Mouse (Mus musculus) heart, postnatal 0 days (tissue): Measurements from ENCODE around the gene N4bp3. TPM values are rescaled to one million over a fixed set of nuclear protein-coding genes. Genes with fewer than 3 reads are reported as not detected.
"Not testable (repeated sequence)": the region's sequence is repeated elsewhere in the genome, so short reads cannot be mapped to it uniquely, and the experiment has no call there.

Source experiments
- ATAC-seq: fragments of 200-750 bp; cut with Nextera tagmentation; 2 replicates; pipeline ENCODE4 v1.8.0; 2017; ENCODE audit warnings: low read depth, moderate number of reproducible peaks, moderate library complexity; ENCODE audit not compliant: insufficient read depth
- DNase-seq: peaks from one replicate; pipeline ENCODE4 v3.0.0-alpha.2; 2016; ENCODE audit warnings: low spot score
- H3K27ac ChIP-seq: fragments of 300-500 bp; sonication (generic); 2 replicates; pipeline ENCODE4 v1.5.1; 2014; ENCODE audit warnings: low read depth, mild to moderate bottlenecking
- H3K27me3 ChIP-seq: fragments of 300-500 bp; sonication (generic); 2 replicates; pipeline ENCODE4 v1.6.1; 2014; ENCODE audit warnings: low read length, mixed read lengths; ENCODE audit not compliant: control insufficient read depth, insufficient read depth
- H3K36me3 ChIP-seq: fragments of 300-500 bp; sonication (generic); replicated peaks from 2 replicates; pipeline ENCODE4 v1.6.1; 2014; ENCODE audit warnings: low read length, mixed read lengths; ENCODE audit not compliant: control insufficient read depth, insufficient read depth
- H3K4me1 ChIP-seq: fragments of 300-500 bp; sonication (generic); 2 replicates; pipeline ENCODE4 v1.6.1; 2014; ENCODE audit warnings: antibody characterized with exemption; ENCODE audit not compliant: control insufficient read depth, insufficient read depth
- H3K4me2 ChIP-seq: fragments of 300-500 bp; sonication (generic); 2 replicates; pipeline ENCODE4 v1.6.1; 2014; ENCODE audit warnings: low read depth, mild to moderate bottlenecking, low read length, moderate library complexity
- H3K4me3 ChIP-seq: fragments of 300-500 bp; sonication (generic); 2 replicates; pipeline ENCODE4 v1.5.1; 2014; ENCODE audit warnings: low read depth, low read length
- H3K9ac ChIP-seq: fragments of 300-500 bp; sonication (generic); replicated peaks from 2 replicates; pipeline ENCODE4 v1.6.1; 2014; ENCODE audit warnings: low read depth, low read length, mixed read lengths
- H3K9me3 ChIP-seq: fragments of 300-500 bp; sonication (generic); replicated peaks from 2 replicates; pipeline ENCODE4 v1.6.1; 2016; ENCODE audit warnings: low read length; ENCODE audit not compliant: control insufficient read depth
- CTCF ChIP-seq: IDR thresholded peaks from 2 replicates; pipeline ENCODE4 v1.5.1; 2016; ENCODE audit warnings: antibody characterized with exemption, control low read depth, low read depth
- EP300 ChIP-seq: IDR thresholded peaks from 2 replicates; pipeline ENCODE4 v1.6.1; 2016; ENCODE audit warnings: antibody characterized with exemption, low read depth
- WGBS: fragments of 180-500 bp; shearing (Covaris S2); extraction: QIAGEN DNeasy Blood & Tissue Kit; methylation state at CpG from one replicate; pipeline ENCODE4 v1.1.7; 2014; 5-methylcytosine and 5-hydroxymethylcytosine counted together
- polyA plus RNA-seq: library from polyadenylated mRNA; unstranded; fragments of >200 nt; fragmentation: Nextera tagmentation; extraction: Ambion mirVana; gene quantifications from 2 replicates; pipeline ENCODE4 v1.2.1, GENCODE M21; 2015
- total RNA-seq: library from RNA; depleted of rRNA; stranded (reverse); fragments of >200 nt; gene quantifications from 2 replicates; pipeline ENCODE4 v1.2.3, GENCODE M21; 2014; ENCODE audit warnings: low replicate concordance

N4bp3 gene
- total and polyA plus RNA-seq, 2 experiments from 2014 or later = 20.2 to 34.8 TPM

DNA sequence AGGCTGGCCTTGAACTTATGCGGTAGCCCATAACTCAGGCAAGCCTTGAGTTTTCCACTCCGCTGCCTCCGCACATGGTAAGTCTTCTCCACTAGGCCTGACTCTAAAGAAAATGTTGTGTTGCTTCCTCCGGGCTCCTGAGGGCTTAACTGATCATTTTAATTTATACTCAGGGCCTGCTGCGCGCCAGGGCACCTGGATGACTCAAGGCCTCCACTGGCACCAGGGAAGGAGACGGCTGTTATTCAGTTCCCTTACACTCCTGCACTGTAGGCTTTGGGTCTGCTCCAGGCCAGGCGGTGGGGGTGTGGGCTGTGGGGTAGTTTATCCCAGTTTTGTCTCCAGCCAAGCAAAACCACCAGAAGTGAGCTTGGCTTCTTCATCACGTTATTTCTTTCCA, 22.6 kb upstream of the N4bp3 start:
- no peak for ATAC-seq
- no peak overlapping the region for H3K27ac ChIP-seq
- H3K9ac ChIP-seq = no peak overlapping the region
- 71% methylated on average over 9 of the region's 9 CpGs for WGBS
- H3K4me1 ChIP-seq = no peaks in the 10 kb centered on the region
- no peak for TF ChIP-seq EP300
- TF ChIP-seq CTCF = no peak
- no peak for DNase-seq
- H3K4me2 ChIP-seq = no peak overlapping the region
- H3K4me3 ChIP-seq = no peak overlapping the region
- H3K9me3 ChIP-seq = no peaks in the 10 kb centered on the region
- no peaks in the 10 kb centered on the region for H3K36me3 ChIP-seq
- H3K27me3 ChIP-seq = no peaks in the 10 kb centered on the region

DNA sequence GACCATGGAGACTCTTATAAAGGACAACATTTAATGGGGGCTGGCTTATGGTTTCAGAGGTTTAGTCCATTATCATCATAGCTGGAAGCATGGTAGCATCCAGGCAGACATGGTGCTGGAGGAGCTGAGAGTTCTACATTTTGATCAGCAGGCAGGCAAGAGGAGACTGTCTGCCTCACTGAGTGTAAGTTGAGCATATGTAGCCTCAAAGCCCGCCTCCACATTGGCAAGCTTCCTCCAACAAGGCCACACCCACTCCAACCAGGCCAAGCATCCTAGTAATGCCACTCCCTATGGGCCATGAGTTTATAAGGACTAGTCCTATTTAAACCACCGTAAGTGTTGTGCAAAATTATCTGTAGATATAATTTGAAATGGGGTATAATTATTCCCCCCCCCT, 20.7 kb upstream of the N4bp3 start:
- Histone ChIP-seq H3K4me3 (no peak overlapping the region), H3K27ac (no peak overlapping the region), H3K4me1 (no peaks in the 10 kb centered on the region), H3K9me3 (no peaks in the 10 kb centered on the region), H3K9ac (no peak overlapping the region), H3K4me2 (no peak overlapping the region), H3K36me3 (no peaks in the 10 kb centered on the region), H3K27me3 (no peaks in the 10 kb centered on the region)
- no peak for DNase-seq
- ATAC-seq = no peak
- 67% methylated on average over 2 of the region's 2 CpGs for WGBS
- TF ChIP-seq CTCF (no peak), EP300 (no peak)

DNA sequence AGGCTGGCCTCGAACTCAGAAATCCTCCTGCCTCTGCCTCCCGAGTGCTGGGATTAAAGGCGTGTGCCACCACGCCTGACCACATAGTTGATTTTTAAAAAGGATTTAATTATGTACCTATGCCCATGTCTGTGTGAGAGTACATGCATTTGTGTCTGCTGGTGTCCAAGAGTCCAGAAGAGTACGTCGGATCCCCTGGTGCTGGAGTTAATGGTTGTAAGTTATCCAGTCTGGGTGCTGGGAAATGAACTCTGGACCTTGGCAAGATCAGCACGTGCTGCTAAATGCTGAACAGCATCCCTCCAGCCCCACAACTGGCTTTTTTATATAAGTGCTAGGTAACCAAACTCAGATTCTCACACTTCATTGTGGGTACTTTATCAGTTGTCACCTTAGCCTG, 20.2 kb upstream of the N4bp3 start:
- Histone ChIP-seq H3K4me1 (no peaks in the 10 kb centered on the region), H3K36me3 (no peaks in the 10 kb centered on the region), H3K4me2 (no peak overlapping the region), H3K27me3 (no peaks in the 10 kb centered on the region), H3K9ac (no peak overlapping the region), H3K27ac (no peak overlapping the region), H3K4me3 (no peak overlapping the region), H3K9me3 (no peaks in the 10 kb centered on the region)
- WGBS = 84% methylated on average over 7 of the region's 7 CpGs
- TF ChIP-seq CTCF = no peak
- no peak for TF ChIP-seq EP300
- DNase-seq (no peak), ATAC-seq (no peak)

GRCm38 (mm10) chr11:51664747-51665146, 14.1 kb upstream of the N4bp3 start:
- ATAC-seq, DNase-seq, H3K9ac ChIP-seq, H3K4me3 ChIP-seq, H3K27me3 ChIP-seq, H3K36me3 ChIP-seq, H3K27ac ChIP-seq, H3K4me2 ChIP-seq, H3K4me1 ChIP-seq, H3K9me3 ChIP-seq: not testable (repeated sequence)
- 85% methylated on average over 7 of the region's 7 CpGs for WGBS

GRCm38 (mm10) chr11:51662632-51663031, 12.0 kb upstream of the N4bp3 start:
- TF ChIP-seq CTCF (no peak), EP300 (no peak)
- H3K27me3 ChIP-seq = no peaks in the 10 kb centered on the region
- no peak for ATAC-seq
- H3K4me2 ChIP-seq = no peak overlapping the region
- 73% methylated on average over 7 of the region's 7 CpGs for WGBS
- DNase-seq = no peak
- H3K4me1 ChIP-seq = peaks cover 3% of the 10 kb centered on the region; the same call in 1 of the 2 replicates
- no peaks in the 10 kb centered on the region for H3K9me3 ChIP-seq
- H3K27ac ChIP-seq = no peak overlapping the region
- no peak overlapping the region for H3K4me3 ChIP-seq
- no peaks in the 10 kb centered on the region for H3K36me3 ChIP-seq
- H3K9ac ChIP-seq = no peak overlapping the region

- ATAC-seq (no peak), DNase-seq (no peak)
- Histone ChIP-seq H3K4me1 (peaks cover 3% of the 10 kb centered on the region; the same call in 1 of the 2 replicates), H3K36me3 (no peaks in the 10 kb centered on the region), H3K27ac (no peak overlapping the region), H3K4me2 (no peak overlapping the region), H3K9me3 (no peaks in the 10 kb centered on the region), H3K9ac (no peak overlapping the region), H3K4me3 (no peak overlapping the region), H3K27me3 (no peaks in the 10 kb centered on the region)
- WGBS = 87% methylated on average over 16 of the region's 16 CpGs
- TF ChIP-seq EP300 (no peak), CTCF (no peak)
Observed at GRCm38 (mm10) chr11:51661867-51662365, 11.3 kb upstream of the N4bp3 start.
